Mouse (Mus musculus): ENCODE results near the gene Tctn1. TPM values are rescaled to one million over a fixed set of nuclear protein-coding genes. Genes with fewer than 3 reads are reported as not detected.

Gene Tctn1
- polyA plus RNA-seq, 1 experiment from 2014 or later: 0.74 TPM

- WGBS (ENCODE audit: insufficient replicate concordance): 20% methylated on average over 3 of the region's 3 CpGs
- ATAC-seq (ENCODE audit: low read depth): no peak
- Histone ChIP-seq H3K27me3 (ENCODE audit: control insufficient read depth, insufficient read depth, low read depth, low read length) (no peaks in the 10 kb centered on the region), H3K27ac (ENCODE audit: low read length) (no peak overlapping the region), H3K9me3 (replicated peaks; ENCODE audit: control insufficient read depth, low read length) (no peaks in the 10 kb centered on the region), H3K4me2 (ENCODE audit: low read depth, low read length) (no peak overlapping the region), H3K36me3 (ENCODE audit: control insufficient read depth, insufficient read depth) (no peaks in the 10 kb centered on the region), H3K4me3 (ENCODE audit: low read depth, low read length) (no peak overlapping the region), H3K4me1 (ENCODE audit: control insufficient read depth, low read depth, low read length) (peaks cover 6% of the 10 kb centered on the region), H3K9ac (ENCODE audit: low read depth, low read length) (no peak overlapping the region)
Observed at GRCm38 (mm10) chr5:122189115-122189514, 75.1 kb downstream of the Tctn1 start.

Other genes with a start within 250 kb of the Tctn1 start
- 1.4 and 3.1 TPM in 2 replicates for gene Cux2, start 214.4 kb downstream of the Tctn1 start, polyA plus RNA-seq (2015; fragmentation: Nextera tagmentation; extraction: Ambion mirVana)
- gene Myl2, start 163.5 kb downstream of the Tctn1 start, polyA plus RNA-seq (2015; fragmentation: Nextera tagmentation; extraction: Ambion mirVana): 1.9 and 2.3 TPM in 2 replicates
- gene Ccdc63, start 123.6 kb downstream of the Tctn1 start, polyA plus RNA-seq (2015; fragmentation: Nextera tagmentation; extraction: Ambion mirVana): not detected in 2 replicates
- 109 and 114 TPM in 2 replicates for gene Ppp1cc, start 106.2 kb downstream of the Tctn1 start, polyA plus RNA-seq (2015; fragmentation: Nextera tagmentation; extraction: Ambion mirVana)
- gene Hvcn1, start 57.7 kb downstream of the Tctn1 start, polyA plus RNA-seq (2015; fragmentation: Nextera tagmentation; extraction: Ambion mirVana): 4.9 and 6.0 TPM in 2 replicates
- gene Pptc7, start 19.9 kb upstream of the Tctn1 start, polyA plus RNA-seq (2015; fragmentation: Nextera tagmentation; extraction: Ambion mirVana): 3.4 and 4.1 TPM in 2 replicates
- 2.5 and 2.6 TPM in 2 replicates for gene Rad9b, start 89.8 kb upstream of the Tctn1 start, polyA plus RNA-seq (2015; fragmentation: Nextera tagmentation; extraction: Ambion mirVana)
- 95.1 and 104 TPM in 2 replicates for gene Vps29, start 89.9 kb upstream of the Tctn1 start, polyA plus RNA-seq (2015; fragmentation: Nextera tagmentation; extraction: Ambion mirVana)
- 46.8 and 52.8 TPM in 2 replicates for gene Gpn3, start 107.4 kb upstream of the Tctn1 start, polyA plus RNA-seq (2015; fragmentation: Nextera tagmentation; extraction: Ambion mirVana)
- gene Fam216a, start 107.9 kb upstream of the Tctn1 start, polyA plus RNA-seq (2015; fragmentation: Nextera tagmentation; extraction: Ambion mirVana): 13.7 and 14.1 TPM in 2 replicates
- gene Arpc3, start 127.4 kb upstream of the Tctn1 start, polyA plus RNA-seq (2015; fragmentation: Nextera tagmentation; extraction: Ambion mirVana): 85.4 and 105 TPM in 2 replicates
- 14.7 and 14.9 TPM in 2 replicates for gene Anapc7, start 157.2 kb upstream of the Tctn1 start, polyA plus RNA-seq (2015; fragmentation: Nextera tagmentation; extraction: Ambion mirVana)
- gene Atp2a2, start 237.8 kb upstream of the Tctn1 start, polyA plus RNA-seq (2015; fragmentation: Nextera tagmentation; extraction: Ambion mirVana): 10.0 and 11.3 TPM in 2 replicates

Data from liver, embryonic 16.5 days (tissue).